Mouse (Mus musculus) hindbrain, embryonic 12.5 days (tissue): ENCODE data around the gene Sstr4. TPM values are rescaled to one million over a fixed set of nuclear protein-coding genes. Genes with fewer than 3 reads are reported as not detected.

Source experiments
- ATAC-seq: fragments of 200-750 bp; cut with Nextera tagmentation; 2 replicates; pipeline ENCODE4 v1.8.0; 2017; ENCODE audit warnings: moderate TSS enrichment; ENCODE audit not compliant: low FRiP score
- H3K27ac ChIP-seq: fragments of 300-500 bp; sonication (generic); 2 replicates; pipeline ENCODE4 v1.5.1; 2016; ENCODE audit warnings: mild to moderate bottlenecking
- H3K27me3 ChIP-seq: fragments of 300-500 bp; sonication (generic); 2 replicates; pipeline ENCODE4 v1.6.1; 2016; ENCODE audit warnings: mild to moderate bottlenecking
- H3K36me3 ChIP-seq: fragments of 300-500 bp; sonication (generic); 2 replicates; pipeline ENCODE4 v1.6.1; 2016; ENCODE audit warnings: mild to moderate bottlenecking
- H3K4me1 ChIP-seq: fragments of 300-500 bp; sonication (generic); 2 replicates; pipeline ENCODE4 v1.6.1; 2016
- H3K4me2 ChIP-seq: fragments of 300-500 bp; sonication (generic); replicated peaks from 2 replicates; pipeline ENCODE4 v1.6.1; 2016; ENCODE audit warnings: mild to moderate bottlenecking
- H3K4me3 ChIP-seq: fragments of 300-500 bp; sonication (generic); 2 replicates; pipeline ENCODE4 v1.5.1; 2016; ENCODE audit warnings: mild to moderate bottlenecking
- H3K9ac ChIP-seq: fragments of 300-500 bp; sonication (generic); 2 replicates; pipeline ENCODE4 v1.6.1; 2016; ENCODE audit warnings: mild to moderate bottlenecking, moderate library complexity
- H3K9me3 ChIP-seq: fragments of 300-500 bp; sonication (generic); replicated peaks from 2 replicates; pipeline ENCODE4 v1.6.1; 2016; ENCODE audit warnings: mild to moderate bottlenecking
- WGBS: fragments of 180-500 bp; shearing (Covaris S2); methylation state at CpG from one replicate; pipeline ENCODE4 v1.1.7; 2016; 5-methylcytosine and 5-hydroxymethylcytosine counted together
- polyA plus RNA-seq: library from polyadenylated mRNA; unstranded; fragments of >200 nt; fragmentation: Nextera tagmentation; extraction: Ambion mirVana; gene quantifications from 2 replicates; pipeline ENCODE4 v1.2.1, GENCODE M21; 2016

Gene Sstr4
- polyA plus RNA-seq, 1 experiment from 2014 or later = 1.7 TPM

GRCm38 (mm10) chr2:148421112-148421511 lies 26.0 kb downstream of the Sstr4 start:
- Histone ChIP-seq H3K9me3 (no peaks in the 10 kb centered on the region), H3K27ac (no peak overlapping the region), H3K4me2 (no peak overlapping the region), H3K4me3 (no peak overlapping the region), H3K36me3 (no peaks in the 10 kb centered on the region), H3K27me3 (no peaks in the 10 kb centered on the region), H3K9ac (no peak overlapping the region), H3K4me1 (no peaks in the 10 kb centered on the region)
- no peak for ATAC-seq
- 62% methylated on average over 1 of the region's 1 CpGs for WGBS

DNA sequence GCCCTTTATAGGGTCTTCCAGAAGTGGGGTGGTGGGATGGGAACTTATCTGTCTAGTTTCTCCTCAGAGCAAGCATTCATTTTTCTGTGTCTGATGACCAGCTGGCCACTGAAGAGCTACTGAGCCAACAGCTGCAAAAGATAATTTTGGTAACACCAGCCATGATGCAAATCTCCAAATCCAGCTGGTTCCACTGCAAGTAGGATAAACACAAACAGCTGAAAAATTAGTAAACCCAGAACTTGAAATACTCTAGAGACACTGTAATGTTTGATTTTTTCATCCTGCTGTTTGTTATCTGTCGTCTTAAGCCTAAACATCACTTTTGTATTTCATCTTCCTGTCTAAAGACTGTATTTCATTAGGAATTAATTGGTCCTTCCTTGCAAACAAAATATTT lies 26.6 kb downstream of the Sstr4 start:
- 87% methylated on average over 1 of the region's 1 CpGs for WGBS
- Histone ChIP-seq H3K9me3 (no peaks in the 10 kb centered on the region), H3K27me3 (no peaks in the 10 kb centered on the region), H3K27ac (no peak overlapping the region), H3K4me3 (no peak overlapping the region), H3K4me1 (no peaks in the 10 kb centered on the region), H3K9ac (no peak overlapping the region), H3K4me2 (no peak overlapping the region), H3K36me3 (no peaks in the 10 kb centered on the region)
- no peak for ATAC-seq

DNA sequence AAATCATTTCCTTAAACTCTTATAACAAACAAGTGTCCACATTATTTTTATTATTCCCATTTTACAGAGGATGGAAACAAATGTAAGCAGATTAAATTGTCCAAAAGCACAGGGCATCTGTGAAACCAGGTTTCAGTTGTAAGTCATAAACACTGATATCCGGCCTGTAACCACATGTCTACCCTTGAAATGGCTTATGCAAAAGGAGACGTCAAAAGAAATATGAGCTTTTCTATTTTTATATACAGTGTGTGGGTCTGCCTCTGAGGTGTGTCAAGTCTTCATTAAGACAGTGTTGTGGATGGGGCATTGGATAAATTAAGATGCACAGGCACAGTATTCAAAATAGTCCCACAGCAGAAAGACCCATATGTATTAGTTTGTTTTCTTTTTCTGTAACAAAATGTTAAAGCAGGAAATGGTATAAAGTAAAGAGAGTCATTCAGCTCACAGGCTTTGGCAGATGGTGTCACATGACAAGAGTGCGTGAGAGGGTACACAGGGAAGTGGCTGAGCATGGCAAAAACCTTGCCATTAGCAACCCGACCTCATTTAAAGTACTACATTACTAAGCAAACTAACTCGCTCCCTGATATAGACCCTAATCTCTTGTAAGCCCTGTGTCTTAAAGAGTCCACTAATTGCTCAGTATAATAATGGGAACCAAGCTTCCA lies 30.7 kb downstream of the Sstr4 start:
- H3K9me3 ChIP-seq = no peaks in the 10 kb centered on the region
- no peak overlapping the region for H3K4me2 ChIP-seq
- no peak overlapping the region for H3K4me3 ChIP-seq
- no peak overlapping the region for H3K27ac ChIP-seq
- no peaks in the 10 kb centered on the region for H3K36me3 ChIP-seq
- H3K27me3 ChIP-seq = no peaks in the 10 kb centered on the region
- no peaks in the 10 kb centered on the region for H3K4me1 ChIP-seq
- H3K9ac ChIP-seq = no peak overlapping the region
- 82% methylated on average over 5 of the region's 5 CpGs for WGBS
- no peak for ATAC-seq

DNA sequence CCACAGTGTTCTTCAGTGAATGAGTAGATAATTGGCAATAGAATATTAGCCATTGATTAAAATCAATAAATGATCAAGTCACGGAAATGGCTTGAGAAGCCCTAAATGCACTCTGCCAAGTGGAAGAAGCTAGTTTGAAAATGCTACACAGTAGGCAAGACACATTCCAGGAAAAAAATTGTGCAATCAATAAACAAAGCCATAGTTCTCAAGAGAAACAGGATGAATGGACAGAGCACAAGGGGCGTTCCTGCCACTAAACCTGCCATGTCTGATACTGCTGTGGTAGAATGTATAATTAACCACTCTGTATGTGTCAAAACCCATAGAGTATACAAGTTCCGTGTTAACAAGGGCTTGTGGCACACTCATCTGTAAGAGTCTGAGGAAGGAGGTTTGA lies 32.4 kb downstream of the Sstr4 start:
- H3K27ac ChIP-seq = no peak overlapping the region
- ATAC-seq = no peak
- WGBS = 83% methylated on average over 3 of the region's 3 CpGs
- no peaks in the 10 kb centered on the region for H3K27me3 ChIP-seq
- H3K4me3 ChIP-seq = no peak overlapping the region
- H3K9ac ChIP-seq = no peak overlapping the region
- no peaks in the 10 kb centered on the region for H3K4me1 ChIP-seq
- H3K9me3 ChIP-seq = no peaks in the 10 kb centered on the region
- no peaks in the 10 kb centered on the region for H3K36me3 ChIP-seq
- H3K4me2 ChIP-seq = no peak overlapping the region

- H3K27me3 ChIP-seq = no peaks in the 10 kb centered on the region
- no peak overlapping the region for H3K4me3 ChIP-seq
- no peaks in the 10 kb centered on the region for H3K9me3 ChIP-seq
- no peak overlapping the region for H3K27ac ChIP-seq
- no peak overlapping the region for H3K4me2 ChIP-seq
- H3K36me3 ChIP-seq = no peaks in the 10 kb centered on the region
- 87% methylated on average over 3 of the region's 3 CpGs for WGBS
- no peak for ATAC-seq
- no peaks in the 10 kb centered on the region for H3K4me1 ChIP-seq
- no peak overlapping the region for H3K9ac ChIP-seq
These were observed 33.4 kb downstream of the Sstr4 start for GRCm38 (mm10) chr2:148428523-148428922.

- Histone ChIP-seq H3K27me3 (no peaks in the 10 kb centered on the region), H3K9me3 (no peaks in the 10 kb centered on the region), H3K4me3 (no peak overlapping the region), H3K9ac (no peak overlapping the region), H3K4me2 (no peak overlapping the region), H3K27ac (no peak overlapping the region), H3K4me1 (no peaks in the 10 kb centered on the region), H3K36me3 (no peaks in the 10 kb centered on the region)
- no peak for ATAC-seq
These were observed 33.9 kb downstream of the Sstr4 start for GRCm38 (mm10) chr2:148429001-148429505.

GRCm38 (mm10) chr2:148430941-148431340 lies 35.8 kb downstream of the Sstr4 start:
- Histone ChIP-seq H3K4me1 (no peaks in the 10 kb centered on the region), H3K9me3 (no peaks in the 10 kb centered on the region), H3K9ac (no peak overlapping the region), H3K4me3 (no peak overlapping the region), H3K36me3 (no peaks in the 10 kb centered on the region), H3K4me2 (no peak overlapping the region), H3K27me3 (no peaks in the 10 kb centered on the region), H3K27ac (no peak overlapping the region)
- 80% methylated on average over 4 of the region's 4 CpGs for WGBS
- no peak for ATAC-seq

DNA sequence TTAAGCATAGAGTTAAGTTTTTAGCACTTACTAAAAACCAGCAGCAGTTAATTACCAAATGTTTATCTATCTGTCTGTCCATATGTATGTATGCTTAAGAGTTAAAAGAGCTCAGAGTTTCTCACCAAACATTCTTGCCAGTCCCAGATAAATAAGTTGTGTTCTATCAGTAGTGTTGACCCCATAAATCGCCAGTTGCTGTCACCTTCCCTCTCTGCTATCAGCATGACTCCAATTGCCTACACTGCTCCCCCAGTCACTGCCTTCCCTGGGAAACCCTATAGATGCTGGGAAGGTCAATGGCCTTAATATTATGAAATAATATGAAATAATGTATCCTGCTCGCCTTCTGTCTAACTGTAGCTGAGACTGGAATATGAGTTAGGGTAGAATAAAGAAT lies 37.2 kb downstream of the Sstr4 start:
- H3K9me3 ChIP-seq = no peaks in the 10 kb centered on the region
- H3K4me3 ChIP-seq = no peak overlapping the region
- H3K27ac ChIP-seq = no peak overlapping the region
- H3K4me2 ChIP-seq = no peak overlapping the region
- ATAC-seq = no peak
- H3K9ac ChIP-seq = no peak overlapping the region
- WGBS = 78% methylated on average over 2 of the region's 2 CpGs
- no peaks in the 10 kb centered on the region for H3K4me1 ChIP-seq
- no peaks in the 10 kb centered on the region for H3K27me3 ChIP-seq
- H3K36me3 ChIP-seq = no peaks in the 10 kb centered on the region

DNA sequence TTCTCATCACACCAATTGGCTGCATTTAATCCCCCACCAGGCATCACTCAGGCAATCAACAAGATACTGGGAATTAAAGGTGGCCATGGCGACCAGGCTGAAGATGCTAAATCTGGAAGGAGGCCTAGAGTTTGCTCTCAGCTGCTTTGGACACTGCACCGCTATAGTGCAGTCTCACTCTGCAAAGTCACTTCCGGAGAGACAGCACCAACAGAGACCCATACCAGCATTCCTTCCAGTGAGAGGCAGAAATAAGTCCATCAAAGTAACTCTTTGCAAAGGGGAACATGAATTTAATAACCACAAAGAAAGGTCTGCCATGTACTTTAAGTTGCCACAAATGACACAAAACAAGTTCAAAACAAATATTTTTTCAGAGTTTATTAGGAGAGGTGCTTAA lies 41.1 kb downstream of the Sstr4 start:
- no peak overlapping the region for H3K4me2 ChIP-seq
- H3K9ac ChIP-seq = no peak overlapping the region
- WGBS = 64% methylated on average over 3 of the region's 3 CpGs
- no peaks in the 10 kb centered on the region for H3K27me3 ChIP-seq
- H3K9me3 ChIP-seq = no peaks in the 10 kb centered on the region
- no peaks in the 10 kb centered on the region for H3K36me3 ChIP-seq
- H3K27ac ChIP-seq = no peak overlapping the region
- no peak overlapping the region for H3K4me3 ChIP-seq
- H3K4me1 ChIP-seq = no peaks in the 10 kb centered on the region
- no peak for ATAC-seq

DNA sequence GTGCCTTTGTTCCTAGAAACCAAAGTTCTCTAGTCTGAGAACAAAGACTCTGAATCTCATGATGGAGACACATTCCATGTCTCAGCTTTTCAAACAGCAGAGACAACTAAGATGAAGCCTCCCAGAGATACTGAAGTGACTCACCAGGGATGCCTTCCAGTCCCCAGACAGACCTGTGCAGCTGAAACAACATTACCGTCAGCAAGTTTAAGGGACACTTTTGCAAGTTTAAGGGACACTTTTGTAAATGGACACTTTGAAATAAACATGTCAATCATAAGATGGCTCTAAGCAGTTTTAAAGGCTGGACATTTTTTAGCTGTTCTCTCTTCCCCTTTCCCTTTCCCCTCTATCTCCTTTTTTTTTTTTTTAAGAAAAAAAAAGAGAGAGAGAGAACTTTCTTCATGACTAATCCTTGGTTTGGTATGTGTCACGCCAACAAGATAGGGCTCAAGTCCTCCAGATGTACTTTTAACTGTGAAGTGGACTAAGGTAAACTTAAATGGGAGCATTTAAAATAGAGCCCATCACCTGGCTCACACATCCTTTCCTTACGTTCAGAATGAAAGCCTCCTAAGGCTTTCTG lies 44.6 kb downstream of the Sstr4 start:
- Histone ChIP-seq H3K36me3 (no peaks in the 10 kb centered on the region), H3K9me3 (no peaks in the 10 kb centered on the region), H3K4me1 (0 out of 2 replicates have a peak, but pooled peaks cover 3% of the 10 kb centered on the region), H3K4me3 (no peak overlapping the region), H3K9ac (no peak overlapping the region), H3K4me2 (no peak overlapping the region), H3K27me3 (no peaks in the 10 kb centered on the region), H3K27ac (no peak overlapping the region)
- no peak for ATAC-seq
- 64% methylated on average over 3 of the region's 3 CpGs for WGBS

GRCm38 (mm10) chr2:148441421-148441820 lies 46.3 kb downstream of the Sstr4 start:
- Histone ChIP-seq H3K4me2 (no peak overlapping the region), H3K27me3 (no peaks in the 10 kb centered on the region), H3K27ac (no peak overlapping the region), H3K9ac (no peak overlapping the region), H3K4me1 (0 out of 2 replicates have a peak, but pooled peaks cover 3% of the 10 kb centered on the region), H3K36me3 (no peaks in the 10 kb centered on the region), H3K9me3 (no peaks in the 10 kb centered on the region), H3K4me3 (no peak overlapping the region)
- no peak for ATAC-seq
- 79% methylated on average over 10 of the region's 10 CpGs for WGBS

DNA sequence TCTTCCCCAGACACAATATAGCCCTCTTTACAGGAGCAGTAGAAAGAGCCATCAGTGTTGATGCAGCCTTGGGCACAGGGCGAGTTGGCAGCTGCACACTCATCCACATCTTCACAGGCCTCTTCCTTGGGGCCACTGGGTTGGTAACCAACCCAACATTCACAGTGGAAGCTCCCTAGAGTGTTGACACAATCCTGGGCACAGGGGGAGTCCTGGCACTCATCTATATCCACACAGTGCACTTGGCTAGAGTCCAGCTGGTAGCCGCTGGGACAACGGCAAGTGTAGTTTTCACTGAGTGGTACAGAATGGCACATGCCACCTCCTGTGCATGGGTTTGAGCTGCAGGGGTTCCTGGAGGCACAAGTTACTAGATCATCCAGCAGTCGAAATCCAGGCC lies 47.0 kb downstream of the Sstr4 start:
- Histone ChIP-seq H3K27me3 (no peaks in the 10 kb centered on the region), H3K9me3 (no peaks in the 10 kb centered on the region), H3K27ac (no peak overlapping the region), H3K4me3 (no peak overlapping the region), H3K4me2 (0 out of 2 replicates have a peak overlapping the region, but pooled peaks have one; percentile 6), H3K36me3 (no peaks in the 10 kb centered on the region), H3K9ac (no peak overlapping the region), H3K4me1 (0 out of 2 replicates have a peak, but pooled peaks cover 3% of the 10 kb centered on the region)
- WGBS = 77% methylated on average over 4 of the region's 4 CpGs
- peak; percentile 40; the same call in 1 of the 2 replicates for ATAC-seq

GRCm38 (mm10) chr2:148442710-148443109 lies 47.6 kb downstream of the Sstr4 start:
- WGBS = 84% methylated on average over 4 of the region's 4 CpGs
- no peak overlapping the region for H3K27ac ChIP-seq
- 0 out of 2 replicates have a peak, but pooled peaks cover 3% of the 10 kb centered on the region for H3K4me1 ChIP-seq
- no peaks in the 10 kb centered on the region for H3K9me3 ChIP-seq
- ATAC-seq = no peak
- no peaks in the 10 kb centered on the region for H3K27me3 ChIP-seq
- no peak overlapping the region for H3K9ac ChIP-seq
- H3K4me3 ChIP-seq = no peak overlapping the region
- H3K36me3 ChIP-seq = no peaks in the 10 kb centered on the region
- no peak overlapping the region for H3K4me2 ChIP-seq
